Mouse (Mus musculus) CH12.LX (cell line): ENCODE measurements around the gene Mob3b.

Experiments used
- CTCF ChIP-seq, 2 experiments: IDR thresholded peaks in 1 of 2; conservative IDR thresholded peaks in 1 of 2; 2 replicates each; pipeline ENCODE4 v1.5.1; 2011 to 2012; ENCODE audit warnings: low read depth in 2 of 2, low read length in 2 of 2, improper control_type of control experiment in 1 of 2, inconsistent platforms in 1 of 2, mild to moderate bottlenecking in 1 of 2, moderate library complexity in 1 of 2
- E2F4 ChIP-seq: IDR thresholded peaks from 2 replicates; pipeline ENCODE4 v1.6.1; 2011; ENCODE audit warnings: low read depth, low read length, improper control_type of control experiment; ENCODE audit not compliant: insufficient replicate concordance
- KAT2A ChIP-seq: IDR thresholded peaks from 2 replicates; pipeline ENCODE4 v1.6.1; 2012; ENCODE audit warnings: low read length, improper control_type of control experiment, inconsistent platforms; ENCODE audit not compliant: insufficient replicate concordance
- MAFK ChIP-seq: IDR thresholded peaks from 2 replicates; pipeline ENCODE4 v1.6.1; 2011; ENCODE audit warnings: low read length, improper control_type of control experiment; ENCODE audit not compliant: insufficient replicate concordance
- MYC ChIP-seq: IDR thresholded peaks from 2 replicates; pipeline ENCODE4 v1.6.1; 2011; ENCODE audit warnings: low read depth, mild to moderate bottlenecking, improper control_type of control experiment, low read length
- POLR2A ChIP-seq: IDR thresholded peaks from 2 replicates; pipeline ENCODE4 v1.6.1; 2011; ENCODE audit warnings: low read depth, mild to moderate bottlenecking, improper control_type of control experiment, low read length
- RAD21 ChIP-seq: IDR thresholded peaks from 2 replicates; pipeline ENCODE4 v1.6.1; 2011; ENCODE audit warnings: low read depth, mild to moderate bottlenecking, low read length, improper control_type of control experiment, moderate library complexity
- SIN3A ChIP-seq: IDR thresholded peaks from 2 replicates; pipeline ENCODE4 v1.6.1; 2012; ENCODE audit warnings: low read length, improper control_type of control experiment, inconsistent platforms
- USF2 ChIP-seq: conservative IDR thresholded peaks from 2 replicates; pipeline ENCODE4 v1.6.1; 2011; ENCODE audit warnings: low read depth, low read length, improper control_type of control experiment
- ZKSCAN1 ChIP-seq: IDR thresholded peaks from 2 replicates; pipeline ENCODE4 v1.6.1; 2012; ENCODE audit warnings: low read depth, inconsistent platforms, low read length, improper control_type of control experiment, borderline replicate concordance

- TF ChIP-seq CTCF (conservative IDR thresholded peaks at IDR 0.05 in 1 of 2, IDR thresholded peaks at IDR 0.05 in 1 of 2; ENCODE audit: low read depth in 2 of 2, low read length in 2 of 2) (no peak), ZKSCAN1 (no peak), POLR2A (no peak), E2F4 (no peak), USF2 (no peak), KAT2A (no peak), MYC (no peak), SIN3A (no peak), RAD21 (no peak), MAFK (no peak)
Observed at GRCm38 (mm10) chr4:34980461-34981039, 176.7 kb downstream of the Mob3b start.
